Mouse (Mus musculus) thymus, adult 2 months (tissue): ENCODE measurements around the gene Ap3d1.

Source experiments
- CTCF ChIP-seq: fragments of 200-500 bp; IDR thresholded peaks from 2 replicates; pipeline ENCODE4 v1.5.1; 2012; ENCODE audit warnings: mild to moderate bottlenecking, control low read depth, low read length, moderate library complexity, borderline replicate concordance; ENCODE audit not compliant: control insufficient read depth, poor library complexity, insufficient read depth; ENCODE audit errors: extremely low read depth
- POLR2A ChIP-seq: fragments of 200-500 bp; IDR thresholded peaks from 2 replicates; pipeline ENCODE4 v1.6.1; 2012; ENCODE audit warnings: mild to moderate bottlenecking, low read length, control low read depth, moderate library complexity; ENCODE audit not compliant: control insufficient read depth, poor library complexity, insufficient read depth; ENCODE audit errors: extremely low read depth

GRCm38 (mm10) chr10:80669737-80670485 lies 72.2 kb downstream of the Ap3d1 start:
- TF ChIP-seq CTCF (no peak), POLR2A (no peak)
